Mouse (Mus musculus) hindbrain, embryonic 15.5 days (tissue): Measurements from ENCODE around the gene Rbm28. TPM values are rescaled to one million over a fixed set of nuclear protein-coding genes. Genes with fewer than 3 reads are reported as not detected.
A peak's percentile ranks its signal among the peaks of the same experiment; 100 is the strongest.

Source experiments
- ATAC-seq: fragments of 200-750 bp; cut with Nextera tagmentation; 2 replicates; pipeline ENCODE4 v1.8.0; 2017; ENCODE audit warnings: low read depth, moderate number of reproducible peaks, moderate TSS enrichment; ENCODE audit not compliant: low FRiP score
- H3K27ac ChIP-seq: fragments of 300-500 bp; sonication (generic); replicated peaks from 2 replicates; pipeline ENCODE4 v1.5.1; 2015; ENCODE audit warnings: mild to moderate bottlenecking, inconsistent platforms
- H3K27me3 ChIP-seq: fragments of 300-500 bp; sonication (generic); 2 replicates; pipeline ENCODE4 v1.6.1; 2015; ENCODE audit warnings: control low read depth, inconsistent platforms
- H3K36me3 ChIP-seq: fragments of 300-500 bp; sonication (generic); 2 replicates; pipeline ENCODE4 v1.6.1; 2015; ENCODE audit warnings: control low read depth, inconsistent platforms
- H3K4me1 ChIP-seq: fragments of 300-500 bp; sonication (generic); replicated peaks from 2 replicates; pipeline ENCODE4 v1.6.1; 2015; ENCODE audit warnings: control low read depth, inconsistent platforms
- H3K4me2 ChIP-seq: fragments of 300-500 bp; sonication (generic); 2 replicates; pipeline ENCODE4 v1.6.1; 2015; ENCODE audit warnings: moderate library complexity, mild to moderate bottlenecking, inconsistent platforms
- H3K4me3 ChIP-seq: fragments of 300-500 bp; sonication (generic); 2 replicates; pipeline ENCODE4 v1.5.1; 2015; ENCODE audit warnings: mild to moderate bottlenecking, inconsistent platforms
- H3K9ac ChIP-seq: fragments of 300-500 bp; sonication (generic); 2 replicates; pipeline ENCODE4 v1.6.1; 2015; ENCODE audit warnings: inconsistent platforms
- H3K9me3 ChIP-seq: fragments of 300-500 bp; sonication (generic); 2 replicates; pipeline ENCODE4 v1.6.1; 2016; ENCODE audit warnings: control low read depth, inconsistent platforms
- WGBS: fragments of 180-500 bp; shearing (Covaris S2); methylation state at CpG from one replicate; pipeline ENCODE4 v1.1.7; 2015; 5-methylcytosine and 5-hydroxymethylcytosine counted together
- polyA plus RNA-seq: library from polyadenylated mRNA; unstranded; fragments of >200 nt; fragmentation: Nextera tagmentation; extraction: Ambion mirVana; gene quantifications from 2 replicates; pipeline ENCODE4 v1.2.1, GENCODE M21; 2015

Rbm28 gene
- 40.3 and 43.2 TPM in 2 replicates for polyA plus RNA-seq

- peaks cover 10% of the 10 kb centered on the region; the same call in 1 of the 2 replicates for H3K27me3 ChIP-seq
- peaks cover 22% of the 10 kb centered on the region for H3K4me1 ChIP-seq
- no peaks in the 10 kb centered on the region for H3K9me3 ChIP-seq
- ATAC-seq = peak; percentile 78
- peak within 1 kb of the TSS; percentile 71 for H3K9ac ChIP-seq
- H3K36me3 ChIP-seq = peaks cover 10% of the 10 kb centered on the region
- H3K27ac ChIP-seq = no peak within 1 kb of the TSS
- 8% methylated on average over 42 of the region's 42 CpGs for WGBS
- peak within 1 kb of the TSS; percentile 69 for H3K4me3 ChIP-seq
- peak within 1 kb of the TSS; percentile 90 for H3K4me2 ChIP-seq
These were observed at the start of gene Rbm28 for GRCm38 (mm10) chr6:29164314-29165244. Gene Rbm28 (minus strand): TSS chr6:29165006.

- Histone ChIP-seq H3K9ac (no peak overlapping the region), H3K4me2 (no peak overlapping the region), H3K36me3 (no peaks in the 10 kb centered on the region), H3K9me3 (no peaks in the 10 kb centered on the region), H3K4me3 (no peak overlapping the region), H3K4me1 (peaks cover 48% of the 10 kb centered on the region), H3K27me3 (peaks cover 4% of the 10 kb centered on the region), H3K27ac (no peak overlapping the region)
- 14% methylated on average over 1 of the region's 1 CpGs for WGBS
- no peak for ATAC-seq
These were observed 49.4 kb upstream of the Rbm28 start for GRCm38 (mm10) chr6:29214245-29214644.

- Histone ChIP-seq H3K9ac (no peak overlapping the region), H3K27ac (no peak overlapping the region), H3K4me1 (peaks cover 56% of the 10 kb centered on the region), H3K4me2 (no peak overlapping the region), H3K9me3 (no peaks in the 10 kb centered on the region), H3K4me3 (no peak overlapping the region), H3K36me3 (no peaks in the 10 kb centered on the region), H3K27me3 (peaks cover 4% of the 10 kb centered on the region)
- no peak for ATAC-seq
- WGBS = 48% methylated on average over 5 of the region's 5 CpGs
These were observed 48.6 kb upstream of the Rbm28 start for GRCm38 (mm10) chr6:29213436-29213835.

GRCm38 (mm10) chr6:29211806-29212492, 47.1 kb upstream of the Rbm28 start:
- Histone ChIP-seq H3K4me3 (peak overlapping the region; percentile 63), H3K27me3 (peaks cover 4% of the 10 kb centered on the region), H3K27ac (peak overlapping the region; percentile 74), H3K4me2 (peak overlapping the region; percentile 61), H3K36me3 (peaks cover 3% of the 10 kb centered on the region; the same call in 1 of the 2 replicates), H3K9ac (peak overlapping the region; percentile 76), H3K9me3 (no peaks in the 10 kb centered on the region), H3K4me1 (peaks cover 56% of the 10 kb centered on the region)
- WGBS = 2% methylated on average over 60 of the region's 66 CpGs
- ATAC-seq = peak; percentile 85

GRCm38 (mm10) chr6:29211146-29211545, 46.3 kb upstream of the Rbm28 start:
- Histone ChIP-seq H3K4me1 (peaks cover 50% of the 10 kb centered on the region), H3K4me2 (peak overlapping the region; percentile 61), H3K27ac (peak overlapping the region; percentile 74), H3K9me3 (no peaks in the 10 kb centered on the region), H3K36me3 (peaks cover 8% of the 10 kb centered on the region), H3K27me3 (peaks cover 4% of the 10 kb centered on the region), H3K4me3 (peak overlapping the region; percentile 63), H3K9ac (peak overlapping the region; percentile 76)
- no peak for ATAC-seq
- WGBS = 30% methylated on average over 7 of the region's 7 CpGs

GRCm38 (mm10) chr6:29210231-29210936, 45.6 kb upstream of the Rbm28 start:
- 82% methylated on average over 9 of the region's 9 CpGs for WGBS
- Histone ChIP-seq H3K4me2 (peak overlapping the region; percentile 61), H3K9me3 (no peaks in the 10 kb centered on the region), H3K4me3 (no peak overlapping the region), H3K4me1 (peaks cover 49% of the 10 kb centered on the region), H3K9ac (no peak overlapping the region), H3K36me3 (peaks cover 14% of the 10 kb centered on the region), H3K27me3 (peaks cover 4% of the 10 kb centered on the region), H3K27ac (no peak overlapping the region)
- no peak for ATAC-seq

GRCm38 (mm10) chr6:29208178-29208577, 43.4 kb upstream of the Rbm28 start:
- Histone ChIP-seq H3K9ac (no peak overlapping the region), H3K4me2 (no peak overlapping the region), H3K36me3 (peaks cover 22% of the 10 kb centered on the region), H3K9me3 (no peaks in the 10 kb centered on the region), H3K27me3 (no peaks in the 10 kb centered on the region), H3K4me3 (no peak overlapping the region), H3K4me1 (peaks cover 36% of the 10 kb centered on the region), H3K27ac (no peak overlapping the region)
- WGBS = 86% methylated on average over 5 of the region's 5 CpGs
- ATAC-seq = no peak

GRCm38 (mm10) chr6:29207017-29207416, 42.2 kb upstream of the Rbm28 start:
- no peak for ATAC-seq
- no peak overlapping the region for H3K9ac ChIP-seq

GRCm38 (mm10) chr6:29206006-29206405, 41.2 kb upstream of the Rbm28 start:
- Histone ChIP-seq H3K9me3 (no peaks in the 10 kb centered on the region), H3K9ac (no peak overlapping the region), H3K27ac (no peak overlapping the region), H3K4me3 (no peak overlapping the region), H3K4me1 (peaks cover 23% of the 10 kb centered on the region), H3K4me2 (no peak overlapping the region), H3K27me3 (no peaks in the 10 kb centered on the region), H3K36me3 (peaks cover 31% of the 10 kb centered on the region)
- no peak for ATAC-seq
- WGBS = 91% methylated on average over 10 of the region's 10 CpGs

More at GRCm38 (mm10) chr6:29207017-29207416, 42.2 kb upstream of the Rbm28 start:
- Histone ChIP-seq H3K4me1 (peaks cover 29% of the 10 kb centered on the region), H3K36me3 (peaks cover 27% of the 10 kb centered on the region), H3K4me2 (no peak overlapping the region), H3K4me3 (no peak overlapping the region), H3K9me3 (no peaks in the 10 kb centered on the region), H3K27me3 (no peaks in the 10 kb centered on the region), H3K27ac (no peak overlapping the region)
- WGBS = 87% methylated on average over 5 of the region's 5 CpGs

GRCm38 (mm10) chr6:29204932-29205614, 40.3 kb upstream of the Rbm28 start:
- H3K27ac ChIP-seq = no peak overlapping the region
- no peak overlapping the region for H3K4me3 ChIP-seq
- no peak overlapping the region for H3K9ac ChIP-seq
- peaks cover 15% of the 10 kb centered on the region for H3K4me1 ChIP-seq
- peaks cover 33% of the 10 kb centered on the region for H3K36me3 ChIP-seq
- no peaks in the 10 kb centered on the region for H3K9me3 ChIP-seq
- ATAC-seq = peak; percentile 12; the same call in 1 of the 2 replicates
- H3K27me3 ChIP-seq = no peaks in the 10 kb centered on the region
- 56% methylated on average over 15 of the region's 15 CpGs for WGBS
- H3K4me2 ChIP-seq = no peak overlapping the region

- H3K36me3 ChIP-seq = peaks cover 33% of the 10 kb centered on the region
- no peak overlapping the region for H3K9ac ChIP-seq
- H3K27ac ChIP-seq = no peak overlapping the region
- WGBS = 87% methylated on average over 6 of the region's 6 CpGs
- H3K4me1 ChIP-seq = 0 out of 2 replicates have a peak, but pooled peaks cover 5% of the 10 kb centered on the region
- no peak overlapping the region for H3K4me3 ChIP-seq
- H3K27me3 ChIP-seq = no peaks in the 10 kb centered on the region
- ATAC-seq = no peak
- no peak overlapping the region for H3K4me2 ChIP-seq
- H3K9me3 ChIP-seq = no peaks in the 10 kb centered on the region
These were observed 39.2 kb upstream of the Rbm28 start for GRCm38 (mm10) chr6:29203861-29204585.
